Mouse (Mus musculus) adrenal gland, postnatal 25 days (tissue): ENCODE data around the gene Rsad1. TPM values are rescaled to one million over a fixed set of nuclear protein-coding genes. Genes with fewer than 3 reads are reported as not detected.

Experiments
- DNase-seq: peaks from one replicate; pipeline ENCODE4 v3.0.0; 2021; ENCODE audit warnings: mixed read lengths
- total RNA-seq: library from RNA; stranded (reverse); gene quantifications from 2 replicates; pipeline ENCODE4 v1.2.3, GENCODE M21; 2021

Gene Rsad1
- total RNA-seq, 1 experiment from 2014 or later: 18.3 TPM

- peak; percentile 46 for DNase-seq
Measured at GRCm38 (mm10) chr11:94491035-94491748, 57.9 kb downstream of the Rsad1 start.

Other genes starting within 250 kb of the Rsad1 start
- gene Luc7l3, start 227.3 kb downstream of the Rsad1 start, total RNA-seq: 97.2 and 105 TPM in 2 replicates
- 154 and 158 TPM in 2 replicates for gene Ankrd40, start 221.3 kb downstream of the Rsad1 start, total RNA-seq
- gene Abcc3, start 156.3 kb downstream of the Rsad1 start, total RNA-seq: 4.5 and 5.1 TPM in 2 replicates
- gene Cacna1g, start 75.1 kb downstream of the Rsad1 start, total RNA-seq: 0.24 and 1.0 TPM in 2 replicates
- gene Spata20, start 63.1 kb downstream of the Rsad1 start, total RNA-seq: not detected in 2 replicates
- gene Epn3, start 49.3 kb downstream of the Rsad1 start, total RNA-seq: 14.6 and 18.7 TPM in 2 replicates
- 5.9 and 8.5 TPM in 2 replicates for gene Mycbpap, start 27.5 kb downstream of the Rsad1 start, total RNA-seq
- not detected in 2 replicates for gene Chad, start 15.8 kb upstream of the Rsad1 start, total RNA-seq
- gene Acsf2, start 52.6 kb upstream of the Rsad1 start, total RNA-seq: 120 and 121 TPM in 2 replicates
- gene Lrrc59, start 80.5 kb upstream of the Rsad1 start, total RNA-seq: 90.9 and 112 TPM in 2 replicates
- gene Mrpl27, start 104.5 kb upstream of the Rsad1 start, total RNA-seq: 74.4 and 84.2 TPM in 2 replicates
- 0.85 and 2.1 TPM in 2 replicates for gene Eme1, start 104.7 kb upstream of the Rsad1 start, total RNA-seq
- 16.0 and 22.1 TPM in 2 replicates for gene Xylt2, start 128.3 kb upstream of the Rsad1 start, total RNA-seq
- not detected in 2 replicates for gene Gm11541, start 155.2 kb upstream of the Rsad1 start, total RNA-seq
- gene Cdc34b, start 192.5 kb upstream of the Rsad1 start, total RNA-seq: 0.55 TPM in 1 of 2 replicates, not detected in the other
- gene Tmem92, start 233.4 kb upstream of the Rsad1 start, total RNA-seq: not detected in 2 replicates